Mouse (Mus musculus): ENCODE measurements around the gene Gm9.
"Not testable (repeated sequence)": the region's sequence is repeated elsewhere in the genome, so short reads cannot be mapped to it uniquely, and the experiment has no call there.

DNA sequence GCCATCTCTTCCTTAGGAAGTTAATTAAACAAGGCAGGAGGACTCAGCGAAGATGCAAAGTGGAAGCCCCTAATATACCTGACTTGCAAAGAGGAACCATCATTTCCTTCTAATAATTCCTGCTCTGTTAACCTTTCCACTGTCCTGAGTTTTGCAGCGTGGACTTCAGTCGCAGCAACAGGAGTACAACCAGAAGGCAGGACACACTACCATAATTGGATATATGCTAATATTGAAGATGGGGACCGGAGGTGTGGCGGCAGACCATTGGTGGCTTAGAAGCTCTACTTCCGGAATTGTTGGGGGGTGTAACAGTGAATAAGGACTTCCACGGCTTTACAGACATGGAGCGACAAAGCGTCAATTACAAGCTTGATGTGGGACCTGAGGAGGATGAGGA is 33.8 kb upstream of the Gm9 start, which contains the start of gene Rhox2a:
- not testable (repeated sequence) for TF ChIP-seq CTCF (IDR thresholded peaks at IDR 0.05; ENCODE audit: extremely low read depth, insufficient read length, insufficient replicate concordance, low read depth, low read length); POLR2A (IDR thresholded peaks at IDR 0.05; ENCODE audit: low read depth, low read length)

All from small intestine, adult 2 months (tissue).